Mouse (Mus musculus): ENCODE data around the gene Cryge.

DNA sequence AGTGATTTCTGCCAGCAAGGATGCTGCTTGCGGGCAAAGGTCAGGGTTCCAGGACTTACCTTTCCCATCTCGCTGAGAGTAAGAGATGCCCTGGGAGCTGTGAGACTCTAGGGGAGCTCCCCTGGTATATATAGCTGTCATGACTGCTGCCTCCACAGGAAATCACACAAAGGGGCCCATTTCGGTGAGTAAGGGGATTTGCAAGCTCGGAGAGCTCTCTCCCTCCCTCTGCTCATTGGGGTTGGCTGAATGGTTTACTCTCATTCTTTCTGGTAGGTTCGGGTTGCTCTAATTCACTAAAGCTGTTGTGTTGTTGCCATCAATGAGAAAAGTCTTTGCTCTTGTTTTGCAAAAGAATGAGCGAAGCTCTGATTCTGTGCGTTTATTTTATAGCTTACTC is 31.2 kb upstream of the Cryge start, which contains the start of gene Crygb:
- no peak for TF ChIP-seq CTCF (IDR thresholded peaks at IDR 0.05; ENCODE audit: extremely low read depth, insufficient read depth, insufficient read length, insufficient replicate concordance)
- no peak for TF ChIP-seq POLR2A (IDR thresholded peaks at IDR 0.05; ENCODE audit: low read depth, low read length)
